Mouse (Mus musculus): ENCODE data around the gene Upp2.

The Upp2 gene

GRCm38 (mm10) chr2:58615766-58616165, 48.7 kb downstream of the Upp2 start:
- H3K36me3 ChIP-seq (ENCODE audit: control insufficient read depth, insufficient read depth, low read length, poor library complexity, severe bottlenecking) = no peaks in the 10 kb centered on the region
- H3K27me3 ChIP-seq (ENCODE audit: control insufficient read depth, insufficient read depth, low read length, poor library complexity, severe bottlenecking) = no peaks in the 10 kb centered on the region
- no peak for DNase-seq (ENCODE audit: low read depth, low spot score)

- Histone ChIP-seq H3K36me3 (ENCODE audit: control insufficient read depth, insufficient read depth, low read length, poor library complexity, severe bottlenecking) (no peaks in the 10 kb centered on the region), H3K27me3 (ENCODE audit: control insufficient read depth, insufficient read depth, low read length, poor library complexity, severe bottlenecking) (no peaks in the 10 kb centered on the region)
- no peak for DNase-seq (ENCODE audit: low read depth, low spot score)
These were observed 58.1 kb downstream of the Upp2 start for GRCm38 (mm10) chr2:58625186-58625585.

GRCm38 (mm10) chr2:58625681-58626080, 58.6 kb downstream of the Upp2 start:
- no peak for DNase-seq (ENCODE audit: low read depth, low spot score)

GRCm38 (mm10) chr2:58626136-58626769, 59.2 kb downstream of the Upp2 start:
- H3K27me3 ChIP-seq (ENCODE audit: control insufficient read depth, insufficient read depth, low read length, poor library complexity, severe bottlenecking) = no peaks in the 10 kb centered on the region
- DNase-seq (ENCODE audit: low read depth, low spot score) = no peak
- H3K36me3 ChIP-seq (ENCODE audit: control insufficient read depth, insufficient read depth, low read length, poor library complexity, severe bottlenecking) = no peaks in the 10 kb centered on the region

More at GRCm38 (mm10) chr2:58625681-58626080, 58.6 kb downstream of the Upp2 start:
- H3K27me3 ChIP-seq (ENCODE audit: control insufficient read depth, insufficient read depth, low read length, poor library complexity, severe bottlenecking) = no peaks in the 10 kb centered on the region
- no peaks in the 10 kb centered on the region for H3K36me3 ChIP-seq (ENCODE audit: control insufficient read depth, insufficient read depth, low read length, poor library complexity, severe bottlenecking)

- no peaks in the 10 kb centered on the region for H3K27me3 ChIP-seq (ENCODE audit: control insufficient read depth, insufficient read depth, low read length, poor library complexity, severe bottlenecking)
- no peaks in the 10 kb centered on the region for H3K36me3 ChIP-seq (ENCODE audit: control insufficient read depth, insufficient read depth, low read length, poor library complexity, severe bottlenecking)
- DNase-seq (ENCODE audit: low read depth, low spot score) = no peak
These were observed 60.9 kb downstream of the Upp2 start for GRCm38 (mm10) chr2:58627981-58628380.

GRCm38 (mm10) chr2:58628993-58629392, 61.9 kb downstream of the Upp2 start:
- Histone ChIP-seq H3K27me3 (ENCODE audit: control insufficient read depth, insufficient read depth, low read length, poor library complexity, severe bottlenecking) (no peaks in the 10 kb centered on the region), H3K36me3 (ENCODE audit: control insufficient read depth, insufficient read depth, low read length, poor library complexity, severe bottlenecking) (no peaks in the 10 kb centered on the region)
- DNase-seq (ENCODE audit: low read depth, low spot score) = no peak

- DNase-seq (ENCODE audit: low read depth, low spot score) = no peak
- H3K36me3 ChIP-seq (ENCODE audit: control insufficient read depth, insufficient read depth, low read length, poor library complexity, severe bottlenecking) = no peaks in the 10 kb centered on the region
- H3K27me3 ChIP-seq (ENCODE audit: control insufficient read depth, insufficient read depth, low read length, poor library complexity, severe bottlenecking) = no peaks in the 10 kb centered on the region
These were observed 62.3 kb downstream of the Upp2 start for GRCm38 (mm10) chr2:58629440-58629839.

GRCm38 (mm10) chr2:58633791-58634190, 66.7 kb downstream of the Upp2 start:
- Histone ChIP-seq H3K27me3 (ENCODE audit: control insufficient read depth, insufficient read depth, low read length, poor library complexity, severe bottlenecking) (no peaks in the 10 kb centered on the region), H3K36me3 (ENCODE audit: control insufficient read depth, insufficient read depth, low read length, poor library complexity, severe bottlenecking) (no peaks in the 10 kb centered on the region)
- no peak for DNase-seq (ENCODE audit: low read depth, low spot score)

GRCm38 (mm10) chr2:58641761-58642555, 74.9 kb downstream of the Upp2 start:
- DNase-seq (ENCODE audit: low read depth, low spot score) = no peak
- Histone ChIP-seq H3K27me3 (ENCODE audit: control insufficient read depth, insufficient read depth, low read length, poor library complexity, severe bottlenecking) (no peaks in the 10 kb centered on the region), H3K36me3 (ENCODE audit: control insufficient read depth, insufficient read depth, low read length, poor library complexity, severe bottlenecking) (no peaks in the 10 kb centered on the region)

- DNase-seq (ENCODE audit: low read depth, low spot score) = no peak
- Histone ChIP-seq H3K36me3 (ENCODE audit: control insufficient read depth, insufficient read depth, low read length, poor library complexity, severe bottlenecking) (no peaks in the 10 kb centered on the region), H3K27me3 (ENCODE audit: control insufficient read depth, insufficient read depth, low read length, poor library complexity, severe bottlenecking) (no peaks in the 10 kb centered on the region)
These were observed 78.6 kb downstream of the Upp2 start for GRCm38 (mm10) chr2:58645667-58646066.

- no peaks in the 10 kb centered on the region for H3K36me3 ChIP-seq (ENCODE audit: control insufficient read depth, insufficient read depth, low read length, poor library complexity, severe bottlenecking)
- no peak for DNase-seq (ENCODE audit: low read depth, low spot score)
- no peaks in the 10 kb centered on the region for H3K27me3 ChIP-seq (ENCODE audit: control insufficient read depth, insufficient read depth, low read length, poor library complexity, severe bottlenecking)
These were observed 88.1 kb downstream of the Upp2 start for GRCm38 (mm10) chr2:58655169-58655568.

GRCm38 (mm10) chr2:58656959-58657358, 89.9 kb downstream of the Upp2 start:
- no peak for DNase-seq (ENCODE audit: low read depth, low spot score)
- H3K27me3 ChIP-seq (ENCODE audit: control insufficient read depth, insufficient read depth, low read length, poor library complexity, severe bottlenecking) = no peaks in the 10 kb centered on the region
- no peaks in the 10 kb centered on the region for H3K36me3 ChIP-seq (ENCODE audit: control insufficient read depth, insufficient read depth, low read length, poor library complexity, severe bottlenecking)

GRCm38 (mm10) chr2:58657855-58658254, 90.8 kb downstream of the Upp2 start:
- no peaks in the 10 kb centered on the region for H3K27me3 ChIP-seq (ENCODE audit: control insufficient read depth, insufficient read depth, low read length, poor library complexity, severe bottlenecking)
- H3K36me3 ChIP-seq (ENCODE audit: control insufficient read depth, insufficient read depth, low read length, poor library complexity, severe bottlenecking) = no peaks in the 10 kb centered on the region
- DNase-seq (ENCODE audit: low read depth, low spot score) = no peak

- no peaks in the 10 kb centered on the region for H3K36me3 ChIP-seq (ENCODE audit: control insufficient read depth, insufficient read depth, low read length, poor library complexity, severe bottlenecking)
- no peaks in the 10 kb centered on the region for H3K27me3 ChIP-seq (ENCODE audit: control insufficient read depth, insufficient read depth, low read length, poor library complexity, severe bottlenecking)
- no peak for DNase-seq (ENCODE audit: low read depth, low spot score)
These were observed 93.5 kb downstream of the Upp2 start for GRCm38 (mm10) chr2:58660591-58660990.

- no peaks in the 10 kb centered on the region for H3K27me3 ChIP-seq (ENCODE audit: control insufficient read depth, insufficient read depth, low read length, poor library complexity, severe bottlenecking)
- DNase-seq (ENCODE audit: low read depth, low spot score) = no peak
These were observed 94.0 kb downstream of the Upp2 start for GRCm38 (mm10) chr2:58661116-58661515.

More at GRCm38 (mm10) chr2:58661116-58661515, 94.0 kb downstream of the Upp2 start:
- H3K36me3 ChIP-seq (ENCODE audit: control insufficient read depth, insufficient read depth, low read length, poor library complexity, severe bottlenecking) = no peaks in the 10 kb centered on the region
